Mouse (Mus musculus) kidney, embryonic 14.5 days (tissue): Measurements from ENCODE around the gene Rab11fip5. TPM values are rescaled to one million over a fixed set of nuclear protein-coding genes. Genes with fewer than 3 reads are reported as not detected.

Source experiments
- ATAC-seq: fragments of 200-750 bp; cut with Nextera tagmentation; 2 replicates; pipeline ENCODE4 v1.8.0; 2017; ENCODE audit warnings: moderate number of reproducible peaks, mild to moderate bottlenecking, moderate TSS enrichment, moderate library complexity; ENCODE audit not compliant: low FRiP score, low TSS enrichment
- H3K27ac ChIP-seq: fragments of 300-500 bp; sonication (generic); 2 replicates; pipeline ENCODE4 v1.5.1; 2014; ENCODE audit warnings: low read depth, mild to moderate bottlenecking, low read length, moderate library complexity, mixed read lengths
- H3K27me3 ChIP-seq: fragments of 300-500 bp; sonication (generic); 2 replicates; pipeline ENCODE4 v1.6.1; 2014; ENCODE audit warnings: mild to moderate bottlenecking, low read length; ENCODE audit not compliant: control insufficient read depth, insufficient read depth
- H3K36me3 ChIP-seq: fragments of 300-500 bp; sonication (generic); 2 replicates; pipeline ENCODE4 v1.6.1; 2014; ENCODE audit warnings: low read length, mixed read lengths; ENCODE audit not compliant: control insufficient read depth, insufficient read depth
- H3K4me1 ChIP-seq: fragments of 300-500 bp; sonication (generic); 2 replicates; pipeline ENCODE4 v1.6.1; 2014; ENCODE audit warnings: low read length, mixed read lengths; ENCODE audit not compliant: control insufficient read depth, insufficient read depth
- H3K4me2 ChIP-seq: fragments of 300-500 bp; sonication (generic); replicated peaks from 2 replicates; pipeline ENCODE4 v1.6.1; 2014; ENCODE audit warnings: low read depth, mild to moderate bottlenecking, low read length
- H3K4me3 ChIP-seq: fragments of 300-500 bp; sonication (generic); 2 replicates; pipeline ENCODE4 v1.5.1; 2014; ENCODE audit warnings: mild to moderate bottlenecking, low read length
- H3K9ac ChIP-seq: fragments of 300-500 bp; sonication (generic); 2 replicates; pipeline ENCODE4 v1.6.1; 2014; ENCODE audit warnings: low read depth, mild to moderate bottlenecking, low read length, moderate library complexity
- H3K9me3 ChIP-seq: fragments of 300-500 bp; sonication (generic); 2 replicates; pipeline ENCODE4 v1.6.1; 2016; ENCODE audit warnings: low read length; ENCODE audit not compliant: control insufficient read depth
- WGBS: fragments of 180-500 bp; shearing (Covaris S2); extraction: QIAGEN DNeasy Blood & Tissue Kit; methylation state at CpG from one replicate; pipeline ENCODE4 v1.1.7; 2014; 5-methylcytosine and 5-hydroxymethylcytosine counted together
- polyA plus RNA-seq: library from polyadenylated mRNA; unstranded; fragments of >200 nt; fragmentation: Nextera tagmentation; extraction: Ambion mirVana; gene quantifications from 2 replicates; pipeline ENCODE4 v1.2.1, GENCODE M21; 2014

The Rab11fip5 gene
- 7.7 and 9.0 TPM in 2 replicates for polyA plus RNA-seq

DNA sequence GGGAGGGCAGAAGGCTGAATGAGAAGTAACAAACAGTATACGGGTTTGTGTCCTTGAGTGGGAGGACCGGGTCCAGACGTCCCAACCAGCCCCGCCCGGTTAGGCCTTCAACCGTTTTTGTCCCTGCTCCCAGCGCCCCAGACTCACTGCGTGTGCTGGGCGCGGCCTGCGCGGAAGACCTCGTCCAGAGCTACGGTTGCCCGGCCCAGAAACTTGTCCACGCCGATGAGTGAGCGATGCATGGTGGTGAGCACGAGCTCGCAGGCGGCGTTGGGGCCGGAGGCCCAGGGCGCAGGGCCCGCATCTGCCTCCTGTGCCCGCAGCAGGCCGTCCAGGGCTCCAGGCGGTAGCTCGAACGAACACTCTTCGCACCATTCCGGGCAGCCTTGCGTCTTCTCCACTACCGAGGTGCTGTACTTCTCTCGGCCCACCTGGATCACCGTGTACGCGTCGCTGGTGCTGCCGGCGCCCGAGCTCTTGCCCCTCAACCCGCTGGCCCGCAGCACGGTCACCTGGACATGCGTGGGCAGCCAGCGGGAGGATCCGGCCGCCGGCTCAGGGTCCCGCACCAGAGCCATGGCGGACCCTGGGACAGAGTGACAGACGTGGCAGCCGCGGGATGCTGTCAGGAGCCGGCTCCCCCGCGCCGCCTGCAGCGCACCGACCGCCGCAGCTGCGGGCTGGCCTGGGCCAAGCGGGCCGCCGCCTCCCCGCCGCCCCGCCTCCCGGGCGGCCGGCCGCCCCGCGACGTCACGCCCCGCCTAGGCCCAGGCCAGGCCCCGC, at the start of gene Rab11fip5:
TSS of gene Rab11fip5 (minus strand) at position 684 of the 783 bp plus-strand sequence.
- peak; percentile 3 for ATAC-seq
- Histone ChIP-seq H3K9ac (peak within 1 kb of the TSS; percentile 79), H3K4me3 (peak within 1 kb of the TSS; percentile 82), H3K4me2 (peak within 1 kb of the TSS; percentile 90), H3K4me1 (peaks cover 30% of the 10 kb centered on the region), H3K27me3 (no peaks in the 10 kb centered on the region; the same call in 1 of the 2 replicates), H3K9me3 (no peaks in the 10 kb centered on the region), H3K36me3 (no peaks in the 10 kb centered on the region), H3K27ac (peak within 1 kb of the TSS; percentile 30; the same call in 1 of the 2 replicates)
- under 1% methylated on average over 70 of the region's 80 CpGs for WGBS

- no peaks in the 10 kb centered on the region for H3K36me3 ChIP-seq
- ATAC-seq: peak; percentile 28; the same call in 1 of the 2 replicates
- peak within 1 kb of the TSS; percentile 30 for H3K4me2 ChIP-seq
- WGBS: 9% methylated on average over 28 of the region's 28 CpGs
- no peaks in the 10 kb centered on the region for H3K4me1 ChIP-seq
- H3K27ac ChIP-seq: no peak within 1 kb of the TSS
- H3K4me3 ChIP-seq: 0 out of 2 replicates have a peak within 1 kb of the TSS, but pooled peaks have one; percentile 10
- H3K9ac ChIP-seq: peak within 1 kb of the TSS; percentile 28; the same call in 1 of the 2 replicates
- H3K9me3 ChIP-seq: no peaks in the 10 kb centered on the region
- H3K27me3 ChIP-seq: peaks cover 15% of the 10 kb centered on the region
Measured at GRCm38 (mm10) chr6:85423836-85424379, 49.5 kb upstream of the Rab11fip5 start, which contains the start of gene Noto. Gene Noto, plus strand, starts transcription at chr6:85423886.

GRCm38 (mm10) chr6:85419150-85419549, 44.7 kb upstream of the Rab11fip5 start:
- 85% methylated on average over 2 of the region's 2 CpGs for WGBS
- no peaks in the 10 kb centered on the region for H3K9me3 ChIP-seq
- H3K4me3 ChIP-seq: no peak overlapping the region
- H3K9ac ChIP-seq: no peak overlapping the region
- no peak overlapping the region for H3K27ac ChIP-seq
- H3K27me3 ChIP-seq: peaks cover 11% of the 10 kb centered on the region
- no peaks in the 10 kb centered on the region for H3K4me1 ChIP-seq
- no peaks in the 10 kb centered on the region for H3K36me3 ChIP-seq
- no peak for ATAC-seq
- H3K4me2 ChIP-seq: no peak overlapping the region

DNA sequence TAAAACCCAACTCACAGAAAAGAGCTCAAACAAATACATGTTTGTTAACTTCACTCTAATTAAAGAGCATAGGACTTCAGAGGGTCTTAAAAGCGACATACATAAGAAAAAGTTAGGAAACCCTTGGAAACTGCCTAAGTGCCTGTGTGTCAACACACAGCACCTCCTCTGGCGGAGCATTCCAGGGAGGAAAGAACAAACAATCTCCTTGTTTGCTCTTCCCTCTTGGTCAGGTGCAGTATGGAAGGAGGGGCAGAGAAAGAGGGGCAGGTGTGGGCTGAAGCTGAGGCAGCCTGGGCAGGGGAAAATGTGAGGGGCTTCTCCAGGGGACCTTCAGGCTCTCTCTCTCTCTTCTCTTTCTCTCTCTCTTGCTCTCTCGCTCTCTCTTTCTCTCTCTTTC, 41.4 kb upstream of the Rab11fip5 start:
- no peak overlapping the region for H3K4me2 ChIP-seq
- no peaks in the 10 kb centered on the region for H3K9me3 ChIP-seq

GRCm38 (mm10) chr6:85410771-85411273, 36.4 kb upstream of the Rab11fip5 start:
- peak; percentile 78 for ATAC-seq
- WGBS: 10% methylated on average over 13 of the region's 13 CpGs
- H3K4me2 ChIP-seq: no peak overlapping the region; the same call in 1 of the 2 replicates
- no peak overlapping the region for H3K4me3 ChIP-seq
- no peak overlapping the region for H3K9ac ChIP-seq
- H3K36me3 ChIP-seq: no peaks in the 10 kb centered on the region
- H3K27ac ChIP-seq: no peak overlapping the region
- H3K27me3 ChIP-seq: peaks cover 35% of the 10 kb centered on the region
- H3K4me1 ChIP-seq: no peaks in the 10 kb centered on the region
- H3K9me3 ChIP-seq: no peaks in the 10 kb centered on the region

More for the DNA sequence above, 41.4 kb upstream of the Rab11fip5 start:
- Histone ChIP-seq H3K4me1 (no peaks in the 10 kb centered on the region), H3K36me3 (no peaks in the 10 kb centered on the region), H3K27ac (no peak overlapping the region), H3K4me3 (no peak overlapping the region), H3K9ac (no peak overlapping the region), H3K27me3 (no peaks in the 10 kb centered on the region)
- WGBS: 48% methylated on average over 3 of the region's 3 CpGs
- ATAC-seq: no peak

- no peaks in the 10 kb centered on the region for H3K9me3 ChIP-seq
- WGBS: under 1% methylated on average over 31 of the region's 31 CpGs
- no peak for ATAC-seq
- H3K36me3 ChIP-seq: no peaks in the 10 kb centered on the region
- peak overlapping the region; percentile 24 for H3K4me2 ChIP-seq
- peak overlapping the region; percentile 24 for H3K4me3 ChIP-seq
- peak overlapping the region; percentile 23; the same call in 1 of the 2 replicates for H3K9ac ChIP-seq
- peaks cover 35% of the 10 kb centered on the region for H3K27me3 ChIP-seq
- no peaks in the 10 kb centered on the region for H3K4me1 ChIP-seq
- H3K27ac ChIP-seq: no peak overlapping the region
Measured at GRCm38 (mm10) chr6:85409003-85409402, 34.6 kb upstream of the Rab11fip5 start.

GRCm38 (mm10) chr6:85403039-85403438, 28.6 kb upstream of the Rab11fip5 start:
- Histone ChIP-seq H3K4me3 (no peak overlapping the region), H3K27me3 (peaks cover 8% of the 10 kb centered on the region), H3K9ac (no peak overlapping the region), H3K9me3 (no peaks in the 10 kb centered on the region), H3K36me3 (no peaks in the 10 kb centered on the region), H3K4me2 (no peak overlapping the region), H3K27ac (no peak overlapping the region), H3K4me1 (no peaks in the 10 kb centered on the region)
- 77% methylated on average over 10 of the region's 10 CpGs for WGBS
- no peak for ATAC-seq

- 34% methylated on average over 2 of the region's 2 CpGs for WGBS
- H3K9me3 ChIP-seq: no peaks in the 10 kb centered on the region
- no peak overlapping the region for H3K27ac ChIP-seq
- no peak overlapping the region for H3K4me3 ChIP-seq
- no peaks in the 10 kb centered on the region for H3K36me3 ChIP-seq
- H3K27me3 ChIP-seq: peaks cover 4% of the 10 kb centered on the region
- H3K9ac ChIP-seq: no peak overlapping the region
- no peak for ATAC-seq
- no peak overlapping the region for H3K4me2 ChIP-seq
- H3K4me1 ChIP-seq: no peaks in the 10 kb centered on the region
Measured at GRCm38 (mm10) chr6:85402613-85403012, 28.2 kb upstream of the Rab11fip5 start.

- Histone ChIP-seq H3K9ac (no peak overlapping the region), H3K27me3 (no peaks in the 10 kb centered on the region), H3K36me3 (no peaks in the 10 kb centered on the region), H3K4me1 (no peaks in the 10 kb centered on the region), H3K9me3 (no peaks in the 10 kb centered on the region), H3K4me3 (no peak overlapping the region), H3K4me2 (no peak overlapping the region), H3K27ac (no peak overlapping the region)
- ATAC-seq: peak; percentile 37; the same call in 1 of the 2 replicates
- WGBS: 19% methylated on average over 5 of the region's 5 CpGs
Measured at GRCm38 (mm10) chr6:85399715-85400114, 25.3 kb upstream of the Rab11fip5 start.
